Mouse (Mus musculus) gastrocnemius, adult 18-20 months (tissue): ENCODE data around the gene H2-M1. TPM values are rescaled to one million over a fixed set of nuclear protein-coding genes. Genes with fewer than 3 reads are reported as not detected.

Experiments used
- DNase-seq: peaks from one replicate; pipeline ENCODE4 v3.0.0; 2021; ENCODE audit warnings: low spot score
- long read RNA-seq, 2 experiments: library from polyadenylated mRNA; stranded (forward); transcript quantifications; one replicate each; pipeline ENCODE4 v2.0.0; 2021
- total RNA-seq, 2 experiments: library from RNA; stranded (reverse); gene quantifications; 2 replicates each; pipeline ENCODE4 v1.2.3; 2021

The H2-M1 gene
- not detected for total RNA-seq
- long read RNA-seq, experiment 1: 0 reads
- long read RNA-seq, experiment 2: 0 reads

DNA sequence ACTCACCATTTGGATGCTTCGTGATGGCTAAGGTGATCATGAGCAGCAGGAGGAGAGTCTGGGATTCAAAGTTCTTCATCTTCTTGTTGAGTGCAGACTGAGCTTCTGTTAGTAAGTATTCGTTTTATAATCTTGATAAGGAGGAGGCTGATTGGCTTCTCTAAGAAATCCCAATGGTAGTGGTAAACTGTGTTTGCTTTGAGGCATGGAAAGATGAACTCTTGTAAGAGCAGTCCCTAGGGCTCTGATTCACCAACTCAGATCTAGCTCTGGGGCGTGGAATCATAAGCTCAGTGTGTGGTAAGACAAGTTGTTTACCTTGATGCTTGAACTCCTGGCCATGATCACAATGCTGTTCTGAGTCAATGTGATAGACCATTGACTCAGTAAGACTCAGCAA is at the start of gene H2-M1:
H2-M1 (minus strand) TSS at position 101 of the 400 bp plus-strand sequence.
- no peak for DNase-seq

DNA sequence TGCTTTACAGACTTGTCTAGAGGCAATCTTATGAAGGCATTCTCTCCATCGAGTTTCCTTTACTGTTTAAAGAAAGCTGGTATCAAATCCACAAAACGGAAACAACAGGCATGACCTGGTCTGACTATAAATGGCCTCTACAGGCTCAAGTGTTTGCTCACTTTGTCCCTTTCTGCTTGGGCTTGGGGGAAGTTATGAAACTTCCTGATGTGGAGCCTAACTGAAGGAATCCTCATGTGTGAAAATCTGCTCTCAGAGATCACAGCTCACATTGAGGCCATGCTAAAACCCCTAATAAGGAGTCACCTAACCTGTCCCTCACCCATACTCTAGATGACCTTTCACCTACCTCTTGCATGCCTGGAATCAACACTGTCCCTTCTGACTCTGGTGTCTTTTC is 25.7 kb upstream of the H2-M1 start:
- no peak for DNase-seq

- DNase-seq: no peak
Observed at GRCm38 (mm10) chr17:36642566-36642965, 29.5 kb downstream of the H2-M1 start, which contains the start of gene H2-M9. H2-M9 (minus strand) TSS chr17:36642666.

Other genes starting within 250 kb of the H2-M1 start
- not detected for gene H2-M10.4, start 209.9 kb downstream of the H2-M1 start, total RNA-seq
- gene H2-M11, start 125.1 kb downstream of the H2-M1 start, total RNA-seq: not detected
- not detected for gene H2-M9, start 29.6 kb downstream of the H2-M1 start, total RNA-seq
- not detected for gene H2-M10.5, start 100.7 kb upstream of the H2-M1 start, total RNA-seq
- gene H2-M10.6, start 140.0 kb upstream of the H2-M1 start, total RNA-seq: not detected
- gene Trim26, start 164.9 kb upstream of the H2-M1 start, total RNA-seq: 10 to 100 TPM; 18.4 to 18.7 TPM
- not detected for gene Trim15, start 195.0 kb upstream of the H2-M1 start, total RNA-seq
- gene Trim10, start 197.4 kb upstream of the H2-M1 start, total RNA-seq: not detected
- gene Trim40, start 217.9 kb upstream of the H2-M1 start, total RNA-seq: not detected
- not detected for gene Trim31, start 225.9 kb upstream of the H2-M1 start, total RNA-seq